Mouse (Mus musculus) kidney, embryonic 16.5 days (tissue): ENCODE results near the gene Nectin1. TPM values are rescaled to one million over a fixed set of nuclear protein-coding genes. Genes with fewer than 3 reads are reported as not detected.

Experiments
- ATAC-seq: fragments of 200-750 bp; cut with Nextera tagmentation; 2 replicates; pipeline ENCODE4 v1.8.0; 2017; ENCODE audit warnings: moderate TSS enrichment; ENCODE audit not compliant: low FRiP score, low TSS enrichment
- H3K27ac ChIP-seq: fragments of 300-500 bp; sonication (generic); 2 replicates; pipeline ENCODE4 v1.5.1; 2014; ENCODE audit warnings: low read length
- H3K27me3 ChIP-seq: fragments of 300-500 bp; sonication (generic); 2 replicates; pipeline ENCODE4 v1.6.1; 2014; ENCODE audit warnings: low read length, control low read depth, mixed read lengths; ENCODE audit not compliant: insufficient read depth
- H3K36me3 ChIP-seq: fragments of 300-500 bp; sonication (generic); 2 replicates; pipeline ENCODE4 v1.6.1; 2014; ENCODE audit warnings: low read length, control low read depth, mixed read lengths; ENCODE audit not compliant: insufficient read depth
- H3K4me1 ChIP-seq: fragments of 300-500 bp; sonication (generic); 2 replicates; pipeline ENCODE4 v1.6.1; 2014; ENCODE audit warnings: low read length, control low read depth, mixed read lengths; ENCODE audit not compliant: insufficient read depth
- H3K4me2 ChIP-seq: fragments of 300-500 bp; sonication (generic); replicated peaks from 2 replicates; pipeline ENCODE4 v1.6.1; 2014; ENCODE audit warnings: low read depth, low read length
- H3K4me3 ChIP-seq: fragments of 300-500 bp; sonication (generic); 2 replicates; pipeline ENCODE4 v1.5.1; 2014; ENCODE audit warnings: mild to moderate bottlenecking, low read length
- H3K9ac ChIP-seq: fragments of 300-500 bp; sonication (generic); replicated peaks from 2 replicates; pipeline ENCODE4 v1.6.1; 2014; ENCODE audit warnings: low read length
- H3K9me3 ChIP-seq: fragments of 300-500 bp; sonication (generic); 2 replicates; pipeline ENCODE4 v1.6.1; 2016; ENCODE audit warnings: low read length, control low read depth
- WGBS: fragments of 180-500 bp; shearing (Covaris S2); extraction: QIAGEN DNeasy Blood & Tissue Kit; methylation state at CpG from one replicate; pipeline ENCODE4 v1.1.7; 2014; 5-methylcytosine and 5-hydroxymethylcytosine counted together
- polyA plus RNA-seq: library from polyadenylated mRNA; unstranded; fragments of >200 nt; fragmentation: Nextera tagmentation; extraction: Ambion mirVana; gene quantifications from 2 replicates; pipeline ENCODE4 v1.2.1, GENCODE M21; 2015

Nectin1 gene
- polyA plus RNA-seq, 1 experiment from 2014 or later = 4.7 TPM

DNA sequence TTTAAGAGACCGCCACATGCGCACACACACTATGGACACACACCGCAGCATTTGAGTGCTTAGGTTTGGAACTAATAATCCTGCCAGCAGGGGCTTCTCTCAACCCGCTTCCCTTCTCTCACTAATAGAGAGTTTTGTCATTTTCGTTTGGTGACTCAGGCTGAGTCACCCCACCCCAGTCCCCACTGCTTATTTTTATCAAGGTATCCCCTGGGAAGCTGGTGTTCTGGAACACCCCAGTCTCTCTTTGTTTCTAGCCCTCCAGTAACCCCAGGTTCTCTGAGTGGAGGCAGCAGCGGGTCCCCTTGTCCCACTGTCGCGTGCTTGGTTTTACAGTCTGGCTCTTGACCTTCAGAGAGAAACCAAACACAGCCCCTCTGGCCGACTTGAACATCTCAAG lies 48.9 kb downstream of the Nectin1 start:
- Histone ChIP-seq H3K4me3 (no peak overlapping the region), H3K9ac (no peak overlapping the region), H3K9me3 (no peaks in the 10 kb centered on the region), H3K4me2 (no peak overlapping the region), H3K4me1 (peaks cover 8% of the 10 kb centered on the region; the same call in 1 of the 2 replicates), H3K36me3 (peaks cover 3% of the 10 kb centered on the region; the same call in 1 of the 2 replicates), H3K27me3 (no peaks in the 10 kb centered on the region), H3K27ac (no peak overlapping the region)
- 82% methylated on average over 9 of the region's 9 CpGs for WGBS
- no peak for ATAC-seq

DNA sequence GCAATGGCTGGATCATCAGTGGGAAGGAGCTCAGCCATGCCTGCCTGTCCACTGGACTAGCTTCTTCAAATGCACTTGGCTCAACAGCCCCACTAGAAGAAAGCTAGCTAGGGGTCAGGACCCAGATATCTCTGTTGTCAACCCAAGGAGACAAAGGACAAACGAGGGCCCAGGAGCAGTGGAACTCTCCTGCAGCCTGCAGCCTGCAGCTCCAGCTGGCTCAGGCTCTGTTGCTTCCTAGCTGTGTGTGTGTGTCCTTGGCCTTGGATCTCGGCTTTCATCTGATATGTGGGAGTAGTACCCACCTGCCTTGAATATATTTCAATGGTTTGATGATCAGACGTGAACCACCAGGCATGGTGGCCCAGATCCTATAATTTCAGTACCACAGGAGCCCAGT lies 49.6 kb downstream of the Nectin1 start:
- H3K9me3 ChIP-seq = no peaks in the 10 kb centered on the region
- H3K9ac ChIP-seq = no peak overlapping the region
- H3K27me3 ChIP-seq = no peaks in the 10 kb centered on the region
- H3K27ac ChIP-seq = no peak overlapping the region
- H3K36me3 ChIP-seq = peaks cover 3% of the 10 kb centered on the region; the same call in 1 of the 2 replicates
- H3K4me2 ChIP-seq = no peak overlapping the region
- WGBS = 28% methylated on average over 3 of the region's 3 CpGs
- ATAC-seq = no peak
- H3K4me1 ChIP-seq = peaks cover 7% of the 10 kb centered on the region; the same call in 1 of the 2 replicates
- no peak overlapping the region for H3K4me3 ChIP-seq

DNA sequence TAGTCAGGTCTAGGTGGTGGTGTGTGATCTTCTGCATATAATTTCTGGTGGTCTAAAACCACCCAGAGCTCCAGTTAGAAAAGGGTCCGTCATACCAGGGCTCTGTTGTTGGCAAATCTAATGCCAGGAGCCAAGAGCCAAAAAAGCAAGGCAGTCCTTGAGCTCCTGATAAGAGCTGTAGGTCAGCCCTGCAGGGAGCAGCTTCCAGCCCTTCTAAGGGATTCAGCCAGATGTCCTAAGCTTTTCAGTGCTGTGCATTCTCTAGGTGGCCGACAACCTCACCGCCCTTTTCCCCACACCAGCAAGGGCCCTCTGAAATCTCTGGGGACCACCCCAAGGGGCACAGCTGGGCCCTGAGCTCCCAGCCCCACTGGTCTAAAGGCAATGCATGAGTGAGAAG lies 52.2 kb downstream of the Nectin1 start:
- ATAC-seq = no peak
- 87% methylated on average over 3 of the region's 3 CpGs for WGBS
- Histone ChIP-seq H3K4me2 (no peak overlapping the region), H3K9ac (no peak overlapping the region), H3K4me3 (no peak overlapping the region), H3K27ac (no peak overlapping the region), H3K9me3 (no peaks in the 10 kb centered on the region), H3K27me3 (no peaks in the 10 kb centered on the region), H3K4me1 (peaks cover 7% of the 10 kb centered on the region; the same call in 1 of the 2 replicates), H3K36me3 (peaks cover 3% of the 10 kb centered on the region; the same call in 1 of the 2 replicates)

DNA sequence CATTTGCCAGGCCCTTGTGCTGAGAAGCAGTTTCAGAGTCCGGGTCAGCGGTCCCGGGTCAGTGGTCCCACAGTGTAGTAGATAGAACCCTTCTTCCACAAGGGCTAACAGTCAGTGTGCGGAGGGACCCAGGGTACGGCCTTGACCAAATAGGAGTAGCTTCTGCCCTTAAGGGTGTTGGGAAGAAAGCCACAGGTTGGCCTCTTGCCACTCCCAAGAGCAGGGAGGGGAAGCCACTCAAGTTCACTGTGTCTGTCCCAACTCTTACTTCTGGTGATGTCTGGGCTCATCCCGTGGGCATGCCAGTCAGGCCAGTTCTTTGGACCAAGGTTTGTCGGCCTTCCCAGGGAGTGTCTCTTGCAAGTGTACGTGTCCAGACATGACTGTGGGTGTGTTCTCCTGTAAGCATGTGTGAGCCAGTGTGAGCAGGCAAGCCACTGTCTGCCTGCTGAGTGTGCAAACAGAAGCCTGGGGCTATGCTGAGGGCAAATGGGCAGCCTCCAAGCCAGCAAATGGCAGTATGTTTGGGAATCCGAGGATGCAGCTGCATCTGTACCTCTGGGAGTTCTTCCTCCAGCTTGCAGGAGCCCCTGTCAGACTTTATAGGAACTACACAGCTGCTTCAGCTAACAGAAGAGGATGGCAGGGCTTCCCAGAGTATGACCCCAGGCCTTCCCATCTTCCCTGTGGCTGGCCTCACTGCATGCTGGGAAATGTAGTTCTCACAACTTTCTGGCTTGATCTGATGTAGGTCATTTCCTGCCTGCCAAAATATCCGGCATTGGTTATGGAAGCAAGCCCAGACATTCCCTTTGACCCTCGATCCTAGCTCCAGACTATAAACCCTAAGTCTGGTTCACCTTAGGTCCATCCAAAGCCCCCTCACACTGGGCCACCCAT lies 53.3 kb downstream of the Nectin1 start:
- ATAC-seq = peak; percentile 70

DNA sequence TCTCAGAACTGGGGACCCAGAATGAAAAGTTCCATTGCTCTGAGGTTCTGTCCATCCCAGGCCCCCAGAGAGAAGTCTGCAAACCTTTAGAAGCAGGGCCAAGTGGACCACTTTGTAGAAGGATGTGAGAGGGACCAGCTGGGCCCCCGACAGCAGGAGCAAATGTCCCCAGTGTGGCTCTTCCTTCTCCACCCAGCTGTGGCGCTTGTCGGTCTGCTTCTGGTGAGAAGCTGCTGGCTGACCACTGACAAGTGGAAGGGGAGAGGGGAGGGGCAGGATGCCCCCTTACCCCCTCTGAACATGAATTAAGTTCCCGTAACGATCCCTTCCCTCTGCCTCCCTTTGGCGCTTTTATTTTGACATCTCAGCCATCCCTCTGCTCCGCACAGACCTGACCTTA lies 54.0 kb downstream of the Nectin1 start:
- peak; percentile 58; the same call in 1 of the 2 replicates for ATAC-seq
- H3K4me3 ChIP-seq = no peak overlapping the region
- WGBS = 27% methylated on average over 7 of the region's 7 CpGs

More for the DNA sequence above, 53.3 kb downstream of the Nectin1 start:
- Histone ChIP-seq H3K27me3 (no peaks in the 10 kb centered on the region), H3K4me1 (peaks cover 7% of the 10 kb centered on the region; the same call in 1 of the 2 replicates), H3K27ac (peak overlapping the region; percentile 17; the same call in 1 of the 2 replicates), H3K4me3 (no peak overlapping the region), H3K9ac (no peak overlapping the region), H3K9me3 (no peaks in the 10 kb centered on the region), H3K36me3 (peaks cover 3% of the 10 kb centered on the region; the same call in 1 of the 2 replicates), H3K4me2 (no peak overlapping the region)
- WGBS = 69% methylated on average over 11 of the region's 11 CpGs

DNA sequence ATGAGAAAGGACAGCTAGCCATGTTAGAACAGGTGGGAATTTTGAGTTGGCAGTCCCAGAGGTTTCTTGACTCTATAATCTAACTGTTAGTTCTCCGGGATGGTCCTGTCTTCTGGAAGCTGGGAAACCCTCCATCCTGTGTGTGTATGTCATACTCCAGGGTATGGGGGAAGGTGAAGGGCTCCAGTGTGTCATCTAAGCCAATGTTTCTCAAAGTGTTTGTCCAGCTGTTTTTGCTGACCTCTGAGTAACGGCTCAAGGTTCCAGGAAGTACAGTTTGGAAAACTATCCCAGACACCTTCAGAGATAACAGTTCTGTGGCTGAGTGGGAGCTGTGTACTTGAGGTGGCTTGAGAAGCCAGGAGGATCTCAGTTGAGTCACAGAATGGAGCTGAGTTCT lies 56.7 kb downstream of the Nectin1 start:
- Histone ChIP-seq H3K9me3 (no peaks in the 10 kb centered on the region), H3K4me1 (peaks cover 3% of the 10 kb centered on the region; the same call in 1 of the 2 replicates), H3K4me3 (no peak overlapping the region), H3K27me3 (no peaks in the 10 kb centered on the region), H3K27ac (no peak overlapping the region), H3K4me2 (no peak overlapping the region), H3K36me3 (no peaks in the 10 kb centered on the region; the same call in 1 of the 2 replicates), H3K9ac (no peak overlapping the region)
- ATAC-seq = no peak
- 68% methylated on average over 2 of the region's 2 CpGs for WGBS

More for the DNA sequence above, 54.0 kb downstream of the Nectin1 start:
- Histone ChIP-seq H3K4me2 (no peak overlapping the region), H3K27ac (peak overlapping the region; percentile 17; the same call in 1 of the 2 replicates), H3K36me3 (peaks cover 3% of the 10 kb centered on the region; the same call in 1 of the 2 replicates), H3K9me3 (no peaks in the 10 kb centered on the region), H3K4me1 (peaks cover 7% of the 10 kb centered on the region; the same call in 1 of the 2 replicates), H3K27me3 (no peaks in the 10 kb centered on the region), H3K9ac (no peak overlapping the region)

DNA sequence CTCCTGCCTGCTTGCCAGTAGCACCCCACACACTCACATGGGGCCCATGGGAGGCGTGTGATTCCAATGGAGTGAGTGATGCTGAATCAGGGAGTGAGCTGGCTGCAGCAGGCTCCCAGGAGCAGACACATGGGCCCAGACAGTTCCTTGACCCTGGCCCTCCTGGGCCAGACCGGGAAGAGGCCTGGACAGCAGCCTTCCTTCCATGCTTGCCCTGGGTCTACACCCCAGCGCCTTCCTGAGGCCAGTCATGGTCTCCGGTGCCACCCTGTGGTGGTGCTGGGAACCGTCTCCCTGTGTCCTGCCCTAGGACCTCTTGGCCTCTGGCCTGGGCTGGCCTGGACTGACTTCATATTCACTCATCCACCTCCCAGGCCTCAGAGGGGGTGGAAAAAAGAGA lies 58.1 kb downstream of the Nectin1 start:
- H3K9me3 ChIP-seq = no peaks in the 10 kb centered on the region
- no peak overlapping the region for H3K4me3 ChIP-seq
- H3K4me1 ChIP-seq = peaks cover 3% of the 10 kb centered on the region; the same call in 1 of the 2 replicates
- no peaks in the 10 kb centered on the region; the same call in 1 of the 2 replicates for H3K36me3 ChIP-seq
- 36% methylated on average over 4 of the region's 5 CpGs for WGBS
- peak; percentile 62 for ATAC-seq
- no peak overlapping the region for H3K4me2 ChIP-seq
- H3K27ac ChIP-seq = no peak overlapping the region
- no peaks in the 10 kb centered on the region for H3K27me3 ChIP-seq
- no peak overlapping the region for H3K9ac ChIP-seq

DNA sequence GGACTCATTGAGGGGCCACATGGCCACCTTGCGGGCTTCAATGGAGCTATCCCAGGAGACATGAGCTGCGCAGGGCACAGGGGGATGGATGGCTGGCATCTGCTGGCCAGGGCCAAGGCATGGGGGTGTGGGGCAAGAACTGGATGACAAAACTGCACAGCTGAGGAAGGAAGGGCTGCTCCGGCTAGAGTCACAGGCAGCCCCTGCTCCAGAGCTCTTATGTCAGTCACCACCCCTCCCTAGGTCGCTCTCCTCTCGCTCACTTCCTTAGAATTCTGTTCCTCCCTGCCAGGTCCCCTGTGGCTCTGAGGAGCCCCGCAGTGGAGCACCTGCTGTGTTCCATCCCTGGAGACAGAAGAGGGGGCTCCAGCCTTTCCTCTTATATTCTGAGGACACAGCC lies 63.8 kb downstream of the Nectin1 start:
- H3K36me3 ChIP-seq = no peaks in the 10 kb centered on the region; the same call in 1 of the 2 replicates
- peaks cover 14% of the 10 kb centered on the region for H3K4me1 ChIP-seq
- no peak overlapping the region for H3K4me3 ChIP-seq
- H3K4me2 ChIP-seq = no peak overlapping the region
- no peaks in the 10 kb centered on the region for H3K27me3 ChIP-seq
- H3K27ac ChIP-seq = no peak overlapping the region
- ATAC-seq = peak; percentile 28; the same call in 1 of the 2 replicates
- no peak overlapping the region for H3K9ac ChIP-seq
- WGBS = 19% methylated on average over 6 of the region's 6 CpGs
- no peaks in the 10 kb centered on the region; the same call in 1 of the 2 replicates for H3K9me3 ChIP-seq

DNA sequence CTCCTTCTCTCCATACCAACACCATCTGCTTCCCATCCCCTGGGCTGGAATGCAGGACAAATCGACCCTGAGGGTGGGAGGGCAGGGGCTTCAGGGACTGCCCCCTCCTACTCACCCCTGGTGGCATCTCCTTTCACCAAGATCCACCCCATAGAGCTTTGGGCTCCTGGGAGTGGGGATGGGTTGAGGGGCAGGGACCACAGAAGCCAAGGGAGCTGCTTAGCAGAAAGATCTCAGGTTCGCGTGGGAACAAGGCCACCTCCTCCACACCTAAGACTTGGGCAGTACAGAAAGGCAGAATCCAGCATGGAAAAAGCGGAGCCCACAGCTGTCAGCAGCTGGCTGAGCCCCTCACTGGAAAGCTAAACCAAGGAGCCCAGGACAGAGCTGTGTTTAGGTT lies 64.3 kb downstream of the Nectin1 start:
- no peak; the same call in 1 of the 2 replicates for ATAC-seq
- Histone ChIP-seq H3K4me2 (no peak overlapping the region), H3K4me3 (no peak overlapping the region), H3K27ac (no peak overlapping the region), H3K36me3 (no peaks in the 10 kb centered on the region; the same call in 1 of the 2 replicates), H3K9me3 (no peaks in the 10 kb centered on the region; the same call in 1 of the 2 replicates), H3K27me3 (no peaks in the 10 kb centered on the region), H3K4me1 (peaks cover 14% of the 10 kb centered on the region), H3K9ac (no peak overlapping the region)
- 10% methylated on average over 3 of the region's 4 CpGs for WGBS
